Mouse (Mus musculus) c-Kit-negative CD71-positive TER-119-positive erythroid progenitor cells, embryonic 14.5 days (primary cell): ENCODE data around the gene Cacfd1.

Source experiments
- DNase-seq: peaks from one replicate; pipeline ENCODE4 v3.0.0-alpha.2; 2013; ENCODE audit warnings: low read depth, low spot score

Gene Cacfd1

GRCm38 (mm10) chr2:27009714-27010244 is at the start of gene Cacfd1:
TSS of gene Cacfd1 (plus strand) at chr2:27009926.
- DNase-seq: peak; percentile 34

GRCm38 (mm10) chr2:26960756-26961155 is 49.0 kb upstream of the Cacfd1 start:
- DNase-seq: no peak

DNA sequence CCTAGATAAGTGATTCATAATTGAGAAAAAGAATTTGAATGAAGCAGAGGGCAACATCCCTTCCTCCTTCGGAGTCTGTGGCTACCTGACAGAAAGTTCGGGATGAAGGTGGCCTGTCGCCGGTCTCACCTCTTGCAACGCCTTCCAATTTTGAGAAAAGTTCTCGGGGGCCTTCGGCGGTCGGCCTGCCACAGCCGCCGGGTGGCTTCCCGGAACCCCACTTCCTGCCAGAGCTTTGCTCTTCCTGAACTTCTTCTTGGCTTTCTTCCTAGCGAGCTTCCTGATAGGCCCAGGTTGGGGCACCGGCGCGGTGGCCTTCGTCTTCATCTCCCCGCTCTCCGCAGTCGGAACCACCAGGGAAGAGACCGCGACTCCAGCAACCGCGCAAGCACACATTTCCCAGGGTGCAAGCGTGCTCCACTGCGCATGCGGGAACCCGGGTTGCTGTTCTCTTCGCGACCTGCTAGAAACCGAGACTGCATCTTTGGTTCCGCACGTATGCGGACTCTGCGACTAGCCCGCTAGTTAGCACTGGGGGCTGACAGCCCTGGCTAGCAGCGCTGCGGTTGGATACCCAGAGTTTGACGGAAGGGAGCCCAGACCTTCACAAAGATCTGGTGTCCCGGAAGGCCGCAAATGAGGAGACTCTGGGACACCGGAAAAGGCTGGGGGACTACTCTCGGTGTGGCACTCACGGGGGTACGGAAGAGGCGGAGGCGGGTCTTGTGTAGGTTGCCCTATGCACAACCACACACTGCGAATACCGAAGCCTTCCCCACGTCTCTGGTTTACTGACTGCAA is 45.6 kb upstream of the Cacfd1 start, which contains the start of gene Rexo4:
TSS of gene Rexo4 (minus strand) at position 464 of the 801 bp plus-strand sequence.
- DNase-seq: peak; percentile 89

- DNase-seq: no peak
Measured at GRCm38 (mm10) chr2:26964724-26965370, 44.9 kb upstream of the Cacfd1 start.

GRCm38 (mm10) chr2:26967262-26967661 is 42.5 kb upstream of the Cacfd1 start:
- no peak for DNase-seq

DNA sequence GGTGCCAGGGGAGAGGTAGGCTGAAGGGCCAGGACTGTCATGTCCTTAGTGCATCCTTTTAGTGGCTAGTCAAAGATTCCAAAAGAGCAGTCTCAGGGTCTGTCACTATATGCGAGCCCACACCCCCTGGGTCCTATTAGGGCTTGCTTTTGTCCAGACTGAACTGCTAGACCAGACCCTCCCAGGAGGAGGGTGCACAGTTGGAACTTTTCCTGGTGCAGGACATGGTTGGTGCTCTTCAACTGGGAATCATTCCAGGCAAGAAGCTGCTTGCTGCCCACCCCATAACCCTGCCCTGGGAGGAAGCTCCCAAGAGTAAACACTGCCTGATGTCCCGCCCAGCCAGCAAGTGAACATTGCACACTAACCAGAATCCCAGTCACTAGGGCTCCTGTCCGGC is 36.6 kb upstream of the Cacfd1 start, which contains the start of gene Adamts13:
TSS of gene Adamts13 (plus strand) at position 301 of the 400 bp plus-strand sequence.
- DNase-seq: no peak

DNA sequence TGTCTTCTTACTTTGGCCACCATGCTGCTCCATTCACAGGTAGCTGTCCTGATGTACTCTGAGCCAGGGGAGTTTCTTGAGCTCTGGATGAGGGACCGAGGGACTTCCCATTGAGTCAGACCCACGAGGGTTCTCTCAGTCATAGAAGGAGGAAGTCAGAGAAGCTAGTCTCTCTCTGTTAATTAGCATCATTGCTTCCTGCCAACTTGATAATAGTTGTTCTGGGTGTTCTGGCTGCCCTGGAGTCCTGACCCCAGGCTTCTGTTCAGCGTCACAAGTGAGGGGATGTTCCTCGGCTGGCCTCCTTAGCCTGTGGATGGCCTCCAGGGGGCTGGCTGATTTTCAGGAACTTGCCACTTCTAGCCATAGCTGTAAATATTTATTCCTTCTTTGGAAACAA is 35.8 kb upstream of the Cacfd1 start:
- no peak for DNase-seq

DNA sequence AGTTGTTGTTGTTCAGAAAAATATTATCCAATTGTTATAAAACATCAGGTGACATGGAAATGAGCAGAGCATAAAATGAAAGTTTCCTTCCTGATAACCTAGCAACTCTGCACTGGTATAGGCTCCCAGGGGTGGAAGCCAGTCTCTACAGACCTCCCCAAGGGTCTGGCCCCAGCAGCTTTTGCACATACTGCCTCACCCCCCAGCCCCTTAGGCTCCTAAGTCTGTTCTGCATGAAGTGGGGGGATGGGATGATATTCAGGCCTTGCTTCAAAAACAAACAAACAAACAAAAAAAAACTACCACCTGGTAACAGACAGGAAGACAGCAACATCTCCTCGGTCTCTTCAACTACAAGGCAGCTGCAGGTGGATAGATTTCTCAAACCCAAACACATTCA is 29.4 kb upstream of the Cacfd1 start:
- no peak for DNase-seq

DNA sequence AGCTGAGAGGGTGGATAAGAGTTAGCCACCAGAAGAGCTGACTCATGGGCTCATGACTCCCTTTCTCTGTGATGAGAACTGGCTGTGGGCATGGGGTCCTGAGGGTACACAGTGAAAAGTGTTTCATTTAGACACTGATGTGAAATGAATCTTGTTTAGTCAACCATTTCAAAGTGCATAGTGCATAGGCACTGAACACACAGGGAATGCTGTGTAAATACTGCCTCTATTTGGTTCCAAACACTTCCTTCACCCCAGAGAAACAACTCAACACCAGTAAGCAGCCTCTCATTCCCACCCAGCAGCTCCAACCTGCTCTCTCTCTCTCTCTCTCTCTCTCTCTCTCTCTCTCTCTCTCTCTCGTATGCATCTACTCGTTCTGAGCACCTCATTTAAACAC is 25.5 kb upstream of the Cacfd1 start:
- no peak for DNase-seq

DNA sequence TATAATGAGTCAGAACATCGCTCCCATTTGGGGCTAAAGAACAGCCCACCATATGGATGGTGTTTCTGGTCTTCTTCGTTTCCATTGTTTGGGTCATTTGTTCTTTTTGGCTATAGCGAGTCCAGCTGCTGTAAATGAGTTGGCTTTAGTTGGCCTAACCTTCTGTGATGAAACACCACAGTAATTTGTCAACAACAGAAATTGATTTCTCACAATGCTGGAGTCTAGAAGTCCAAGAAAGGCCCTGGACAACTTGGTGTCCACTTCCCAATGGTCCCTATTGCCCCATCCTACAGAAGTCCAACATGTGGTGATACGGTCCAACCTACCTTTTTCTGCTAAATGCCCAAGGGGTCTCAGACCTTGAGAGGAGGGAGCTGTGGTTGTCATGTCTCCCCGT is 25.1 kb upstream of the Cacfd1 start:
- no peak for DNase-seq

DNA sequence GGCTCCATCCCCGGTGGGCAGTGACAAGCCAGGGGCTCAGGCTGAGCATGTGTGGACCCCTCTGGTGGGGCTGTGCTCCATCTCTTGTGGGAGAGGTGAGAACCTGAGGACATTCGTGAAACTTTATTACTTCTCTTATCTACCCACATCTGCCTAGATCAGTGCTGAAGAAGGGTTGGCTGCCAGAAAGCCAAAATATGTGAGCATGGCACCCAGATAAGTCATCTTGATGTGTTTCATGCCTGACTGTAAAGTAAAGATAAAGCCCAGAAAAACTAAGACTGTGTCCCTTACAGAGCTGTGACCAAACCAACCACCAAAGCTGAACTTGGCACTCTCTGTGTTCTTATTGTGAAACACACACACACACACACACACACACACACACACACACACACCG is 15.8 kb upstream of the Cacfd1 start:
- DNase-seq: no peak

DNA sequence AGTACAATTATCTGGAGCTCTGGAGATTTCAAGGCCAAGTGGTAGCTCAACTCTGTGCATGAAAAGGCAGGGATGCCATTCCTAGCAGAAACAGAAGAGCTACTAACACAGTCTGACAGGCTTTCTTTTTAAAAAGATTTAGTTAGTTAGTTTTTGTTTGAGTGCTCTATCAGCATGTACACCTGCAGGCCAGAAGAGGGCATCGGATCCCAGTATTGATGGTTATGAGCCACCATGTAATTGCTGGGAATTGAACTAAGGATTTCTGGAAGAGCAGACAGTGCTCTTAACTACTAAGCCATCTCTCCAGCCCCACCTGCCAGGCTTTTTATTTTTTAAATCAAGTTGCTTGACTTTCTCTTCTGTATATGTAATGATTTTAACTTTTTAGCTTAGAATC is 12.2 kb upstream of the Cacfd1 start:
- no peak for DNase-seq

- no peak for DNase-seq
Measured at GRCm38 (mm10) chr2:26997993-26998392, 11.7 kb upstream of the Cacfd1 start.

DNA sequence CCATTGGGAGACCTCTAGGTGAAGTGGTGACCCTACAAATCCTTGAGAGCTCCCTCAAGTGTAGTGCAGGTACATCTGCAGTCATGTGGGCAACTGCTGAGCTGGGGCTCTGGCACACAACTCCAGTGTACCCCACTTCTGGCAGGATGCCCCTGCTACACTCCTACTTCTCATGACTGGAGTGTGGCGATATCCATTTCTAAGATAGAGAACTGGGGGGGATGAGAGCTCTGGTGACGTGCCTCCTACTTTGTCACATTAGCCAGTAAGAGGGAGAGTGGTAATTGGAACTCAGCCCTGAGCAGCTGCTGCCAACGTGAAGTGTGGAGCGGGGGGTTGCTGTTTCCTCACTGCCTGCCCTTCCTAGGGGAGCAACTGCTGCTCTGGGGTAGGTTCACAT is 3.5 kb upstream of the Cacfd1 start:
- DNase-seq: no peak

DNA sequence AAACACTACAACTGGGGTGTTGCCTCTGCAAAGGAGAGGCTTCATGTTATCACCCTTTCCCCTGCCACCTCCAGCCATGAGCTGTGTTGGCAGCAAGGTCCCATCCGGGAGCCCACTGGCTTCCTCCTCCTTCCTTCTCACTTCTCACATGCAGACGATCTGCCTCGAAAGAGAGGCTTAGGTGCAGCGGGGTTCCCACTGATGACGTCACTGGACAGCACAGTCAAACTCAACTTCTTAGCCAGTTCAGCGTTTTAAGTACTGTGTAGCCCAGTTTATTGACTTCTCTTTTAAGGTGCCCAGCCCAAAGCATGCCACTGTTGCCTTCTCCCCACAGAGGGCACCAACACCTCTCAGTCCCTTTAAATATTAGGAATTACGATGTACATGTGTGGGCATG is 2.0 kb upstream of the Cacfd1 start:
- no peak for DNase-seq

- peak; percentile 44 for DNase-seq
Measured at GRCm38 (mm10) chr2:27017802-27018201, 8.1 kb downstream of the Cacfd1 start.

DNA sequence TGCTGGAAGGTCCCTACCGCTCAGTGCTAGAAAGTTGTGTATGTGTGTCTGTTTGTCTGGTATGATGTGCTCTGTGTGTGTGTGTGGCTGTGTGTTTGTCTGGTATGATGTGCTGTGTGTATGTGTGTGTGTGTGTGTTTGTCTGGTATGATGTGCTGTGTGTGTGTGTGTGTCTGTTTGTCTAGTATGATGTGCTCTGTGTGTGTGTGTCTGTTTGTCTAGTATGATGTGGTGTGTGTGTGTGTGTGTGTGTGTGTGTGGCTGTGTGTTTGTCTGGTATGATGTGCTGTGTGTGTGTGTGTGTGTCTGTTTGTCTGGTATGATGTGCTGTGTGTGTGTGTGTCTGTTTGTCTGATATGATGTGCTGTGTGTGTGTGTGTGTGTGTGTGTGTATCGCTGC is 9.8 kb downstream of the Cacfd1 start:
- DNase-seq: no peak

DNA sequence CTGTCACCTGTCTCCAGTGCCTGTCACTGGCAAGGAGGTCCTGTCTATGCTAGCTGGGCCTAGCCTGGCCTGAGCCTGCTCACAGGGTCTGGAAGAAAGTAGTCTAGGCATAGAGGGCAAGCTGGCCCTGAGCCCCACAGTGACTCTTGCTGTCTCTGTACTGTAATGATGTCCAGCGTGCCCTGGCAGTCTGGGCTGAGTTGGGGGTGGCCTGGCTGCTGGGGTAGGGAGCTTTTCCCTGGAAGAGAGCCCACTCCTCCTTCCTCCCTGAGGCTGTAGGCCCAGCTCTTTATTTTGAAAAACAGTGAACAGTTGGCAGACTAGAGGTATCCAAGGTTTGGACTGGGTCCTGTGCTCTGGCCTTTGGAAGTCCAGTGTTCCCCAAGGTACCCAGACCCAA is 11.4 kb downstream of the Cacfd1 start:
- no peak for DNase-seq

DNA sequence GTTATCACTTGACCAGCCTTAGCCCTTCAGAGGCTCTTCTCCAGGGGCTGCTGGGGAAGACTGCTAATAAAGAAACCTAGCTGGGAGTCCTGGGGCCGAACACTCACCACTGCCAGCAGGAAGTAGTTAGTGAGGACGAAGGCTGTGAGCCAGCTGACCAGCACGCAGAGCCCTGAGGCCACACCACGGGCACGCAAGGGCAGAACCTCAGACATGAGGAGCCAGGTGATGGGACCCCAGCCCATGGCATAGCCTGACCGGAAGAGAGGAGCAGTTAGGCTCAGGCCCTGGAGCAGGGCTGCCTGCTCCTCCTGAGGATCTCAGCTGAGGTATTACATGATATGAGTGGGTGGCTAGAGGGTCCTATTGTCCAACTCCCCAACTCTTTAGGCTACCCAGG is 12.9 kb downstream of the Cacfd1 start:
- DNase-seq: no peak

DNA sequence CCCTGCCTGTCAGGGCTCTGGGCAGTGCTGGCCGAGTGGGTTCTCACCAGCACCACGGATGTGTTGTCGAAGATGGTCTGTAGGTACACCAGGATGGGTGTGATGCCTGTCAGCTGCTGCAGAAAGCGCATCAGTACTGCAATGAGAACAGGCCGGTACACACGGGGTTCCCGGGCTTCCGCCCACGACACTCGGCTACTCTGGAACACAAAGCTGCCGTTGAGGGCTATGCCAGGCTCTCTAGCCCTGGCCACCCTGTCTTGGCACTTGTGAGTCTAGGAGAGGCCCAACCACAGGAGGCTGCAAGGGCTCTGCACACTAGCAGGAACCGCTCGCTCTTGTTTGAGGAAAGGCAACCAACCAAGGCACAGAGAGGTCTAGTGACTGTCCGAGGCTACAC is 14.4 kb downstream of the Cacfd1 start:
- no peak for DNase-seq

DNA sequence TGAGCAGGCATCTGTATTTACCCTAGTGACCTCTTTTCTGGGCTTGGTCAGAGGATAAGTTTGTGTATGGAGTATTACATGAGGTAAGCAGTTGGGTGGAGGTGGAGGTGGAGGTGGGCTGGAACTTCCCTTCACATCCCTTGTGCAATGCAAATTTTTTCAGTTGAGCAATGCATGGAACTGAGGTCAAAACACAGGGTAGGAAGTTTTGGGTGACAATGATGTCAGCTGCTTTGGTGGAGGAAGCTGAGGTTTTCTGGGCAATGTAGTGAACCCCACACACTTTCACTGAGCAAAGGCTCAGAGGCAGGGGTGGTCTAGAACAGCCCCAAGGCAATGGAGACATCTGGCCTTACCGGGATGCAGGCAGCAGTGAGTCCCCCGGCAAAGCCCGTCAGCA is 15.8 kb downstream of the Cacfd1 start:
- DNase-seq: no peak

DNA sequence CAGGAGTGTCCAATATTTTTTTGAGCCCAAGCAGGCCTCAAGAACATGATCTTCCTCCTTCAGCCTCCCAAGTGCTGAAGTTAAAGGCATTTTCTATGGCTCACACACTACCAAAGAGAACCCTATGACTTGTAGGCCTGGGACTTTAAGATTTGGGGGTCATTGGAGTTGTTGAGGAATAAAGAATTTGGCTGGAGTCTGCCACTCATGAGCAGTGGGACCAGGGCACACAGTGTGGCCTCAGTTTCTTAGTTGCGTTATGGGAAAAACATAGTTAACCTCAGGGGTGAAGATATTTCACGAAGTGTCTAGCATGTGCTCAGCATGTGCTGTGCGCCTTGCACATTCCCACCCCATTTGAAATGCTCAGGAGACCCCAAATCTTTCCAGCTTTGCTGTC is 16.6 kb downstream of the Cacfd1 start:
- no peak for DNase-seq
